8 mouse cellular contexts compared by ENCODE assay signal in the genomic region with DNA sequence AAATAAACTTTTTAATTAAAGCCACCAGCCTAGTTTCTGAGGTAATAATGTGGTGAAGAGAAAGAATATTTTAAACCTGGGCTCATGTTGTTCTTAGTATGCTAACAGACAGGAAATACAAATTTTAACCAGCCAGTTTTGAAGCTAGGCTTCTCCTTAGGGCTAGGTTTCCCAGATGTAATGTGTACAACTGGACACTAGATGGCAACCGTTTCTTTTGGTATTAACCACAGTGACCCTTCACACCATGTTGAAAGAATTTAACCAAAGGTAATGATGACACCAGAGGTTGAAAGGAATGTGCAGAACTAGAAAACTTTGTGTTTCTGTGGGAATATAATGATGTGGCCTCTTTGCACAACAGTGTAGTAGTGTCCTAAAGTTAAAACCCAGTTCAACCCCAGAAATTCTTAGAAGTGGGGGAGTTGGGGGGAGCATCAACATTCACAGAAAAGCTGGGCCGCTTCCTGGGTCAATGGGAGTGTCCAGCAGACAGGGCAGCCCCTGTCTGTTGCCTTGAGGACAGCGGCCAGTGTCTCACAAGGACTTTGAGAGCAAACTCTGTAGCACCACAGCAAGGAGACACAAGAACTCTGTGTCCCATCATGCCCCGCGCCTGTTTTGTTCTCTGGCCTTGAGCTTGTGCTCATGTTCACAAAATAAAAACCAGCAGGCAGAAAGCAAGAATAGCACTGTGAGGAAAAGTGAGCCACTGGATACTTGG. TPM values are rescaled to one million over a fixed set of nuclear protein-coding genes. Genes with fewer than 3 reads are reported as not detected.
DNase-seq lines count a peak whose midpoint lies in the region; ATAC-seq and TF ChIP-seq lines count a peak whose summit lies in the region.

No protein-coding gene starts in this region.

- no peaks in the 10 kb centered on the region for H3K27me3 ChIP-seq in neural tube, embryonic 11.5 days (ENCODE audit: control insufficient read depth, insufficient read depth, low read length)
- H3K27me3 ChIP-seq in kidney, adult 2 months (replicated peaks; ENCODE audit: control insufficient read depth, insufficient read depth, low read length), result no peaks in the 10 kb centered on the region

- H3K9me3 ChIP-seq in neural tube, embryonic 11.5 days (ENCODE audit: control insufficient read depth, low read length), result no peaks in the 10 kb centered on the region

- H3K27ac ChIP-seq in neural tube, embryonic 11.5 days (ENCODE audit: low read depth, low read length), result no peak overlapping the region
- H3K27ac ChIP-seq in kidney, adult 2 months (ENCODE audit: insufficient read depth, low read depth, low read length), result no peak overlapping the region

- no peak overlapping the region for H3K9ac ChIP-seq in neural tube, embryonic 11.5 days (ENCODE audit: low read length)

- DNase-seq in adrenal gland, adult (ENCODE audit: inconsistent age in 2 of 2, low spot score in 1 of 2), result peak; percentile 43 to 83
- DNase-seq in adrenal gland, postnatal 25 days, result no peak
- DNase-seq in neural tube, embryonic 11.5 days (ENCODE audit: low spot score), result no peak
- DNase-seq in neural tube, embryonic 10.5 days (ENCODE audit: extremely low spot score, low spot score), result no peak
- peak; percentile 64 for DNase-seq in embryo, embryonic 9.5 days (ENCODE audit: extremely low spot score)
- DNase-seq in kidney, adult 2 months, result peak; percentile 69
- DNase-seq in lung, postnatal 36 days, result peak; percentile 79
- no peak for DNase-seq in urinary bladder, adult 18-20 months (ENCODE audit: low spot score in 2 of 2)

- no peak overlapping the region for H3K4me3 ChIP-seq in neural tube, embryonic 11.5 days (ENCODE audit: low read depth, low read length)
- no peak overlapping the region for H3K4me3 ChIP-seq in kidney, adult 2 months (ENCODE audit: insufficient read depth, low read depth, low read length)

- WGBS in neural tube, embryonic 11.5 days, result 64% methylated on average over 5 of the region's 5 CpGs
- 44% methylated on average over 5 of the region's 5 CpGs for WGBS in kidney, adult 2 months

- 0 out of 2 replicates have a peak, but pooled peaks have one; percentile 16 for ATAC-seq in neural tube, embryonic 11.5 days (ENCODE audit: insufficient read depth, low FRiP score, low TSS enrichment)

- no peak for TF ChIP-seq POLR2A in kidney, adult 2 months (IDR thresholded peaks at IDR 0.05; ENCODE audit: low read depth, low read length)

- 0 out of 2 replicates have a peak, but pooled peaks have one; percentile 2 for TF ChIP-seq CTCF in kidney, adult 2 months (conservative IDR thresholded peaks at IDR 0.05; ENCODE audit: insufficient read depth, insufficient read length, low read depth, low read length)

- no peaks in the 10 kb centered on the region for H3K4me1 ChIP-seq in neural tube, embryonic 11.5 days (ENCODE audit: control insufficient read depth, insufficient read depth, low read length)
- peaks cover 4% of the 10 kb centered on the region; the same call in 1 of the 2 replicates for H3K4me1 ChIP-seq in kidney, adult 2 months (ENCODE audit: control insufficient read depth, insufficient read depth, low read length)

- H3K36me3 ChIP-seq in neural tube, embryonic 11.5 days (ENCODE audit: control insufficient read depth, insufficient read depth, low read length), result no peaks in the 10 kb centered on the region
- H3K36me3 ChIP-seq in kidney, adult 2 months (ENCODE audit: control insufficient read depth, insufficient read depth, low read length), result no peaks in the 10 kb centered on the region

- H3K4me2 ChIP-seq in neural tube, embryonic 11.5 days (ENCODE audit: low read depth), result no peak overlapping the region

RNA-seq across cellular contexts. Expression of a gene that starts 54.6 kb away (rescaled TPM):
- total RNA-seq in adrenal gland, postnatal 25 days (2021), result 19.7 and 25.4 TPM in 2 replicates
- polyA plus RNA-seq in neural tube, embryonic 11.5 days (2014; fragmentation: Nextera tagmentation; extraction: Ambion mirVana), result 17.3 and 17.7 TPM in 2 replicates
- polyA plus RNA-seq in kidney, adult 2 months (2012; rRNA removed), result 5.6 and 6.1 TPM in 2 replicates

Comparison
In these comparisons a context has a peak if more than half of its experiments do, and no peak if none do; other contexts are left out.
1. DNase-seq: peak in adrenal gland, adult (2 of 2), embryo, embryonic 9.5 days (single experiment), kidney, adult 2 months (single experiment) and lung, postnatal 36 days (single experiment); none in adrenal gland, postnatal 25 days (single experiment), neural tube, embryonic 11.5 days (single experiment), neural tube, embryonic 10.5 days (single experiment) and urinary bladder, adult 18-20 months (0 of 2).